Mouse (Mus musculus) forelimb bud, embryonic 11.5 days (tissue): ENCODE measurements around the gene Heatr5b.

Source experiments
- DNase-seq: peaks from one replicate; pipeline ENCODE4 v3.0.0-alpha.2; 2012; ENCODE audit warnings: low read depth, low spot score

Heatr5b gene

DNA sequence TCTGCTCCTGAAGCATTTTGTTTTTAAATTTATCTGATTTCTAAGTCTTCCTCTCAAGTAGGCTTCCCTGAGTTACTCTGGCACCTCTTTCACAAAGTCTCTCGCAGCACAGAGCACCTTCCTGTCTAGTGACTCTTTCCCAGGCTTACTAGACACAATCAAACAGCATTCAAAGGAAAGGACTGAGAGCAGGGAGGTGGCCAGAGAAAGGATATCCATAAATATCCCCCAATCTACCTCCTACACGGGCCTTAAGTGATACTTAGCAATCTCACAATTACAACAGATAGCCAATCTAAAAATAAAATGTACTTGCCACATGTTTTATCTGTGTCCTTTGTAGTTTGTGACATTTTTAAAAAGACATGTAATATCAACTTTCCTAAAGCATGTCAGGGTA is 66.2 kb downstream of the Heatr5b start:
- DNase-seq: no peak

DNA sequence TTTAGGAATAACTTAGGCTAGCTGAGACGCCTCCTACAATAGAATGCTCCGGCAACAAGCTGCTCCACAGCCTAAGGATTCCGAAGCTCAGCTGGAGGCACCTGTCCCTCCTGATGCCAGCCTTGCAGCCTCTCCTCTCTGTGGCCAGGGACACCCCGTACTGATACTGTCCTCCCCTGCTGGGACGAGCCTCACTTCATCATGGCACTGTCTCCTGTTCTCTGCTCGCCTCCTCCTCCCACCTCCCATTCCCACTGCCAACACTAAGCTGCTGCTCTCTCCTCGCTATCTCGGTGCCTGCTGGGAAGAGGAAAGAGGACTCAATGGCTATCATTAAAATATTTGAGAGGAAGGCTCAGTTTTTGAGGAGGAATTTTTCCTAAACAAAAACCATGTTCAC is 67.6 kb downstream of the Heatr5b start:
- DNase-seq: no peak

DNA sequence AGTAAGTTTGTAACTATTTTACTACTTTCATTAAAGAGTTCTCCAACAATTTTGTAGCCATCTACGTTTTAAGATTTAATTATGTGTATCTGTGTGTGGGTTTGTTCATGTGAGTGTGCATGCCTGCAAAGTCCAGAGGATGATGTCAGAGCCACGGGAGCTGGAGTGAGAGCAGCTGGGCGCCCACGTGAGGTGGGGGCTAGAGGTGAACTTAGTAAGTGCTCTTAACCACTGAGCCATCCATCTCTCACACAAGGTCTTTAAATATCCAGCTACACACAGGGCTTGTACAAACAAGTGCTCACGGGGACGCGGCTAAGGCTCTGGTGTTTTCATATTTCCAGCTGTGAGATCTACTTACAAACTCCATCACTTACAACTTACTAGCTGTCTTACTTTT is 69.1 kb downstream of the Heatr5b start:
- DNase-seq: no peak

DNA sequence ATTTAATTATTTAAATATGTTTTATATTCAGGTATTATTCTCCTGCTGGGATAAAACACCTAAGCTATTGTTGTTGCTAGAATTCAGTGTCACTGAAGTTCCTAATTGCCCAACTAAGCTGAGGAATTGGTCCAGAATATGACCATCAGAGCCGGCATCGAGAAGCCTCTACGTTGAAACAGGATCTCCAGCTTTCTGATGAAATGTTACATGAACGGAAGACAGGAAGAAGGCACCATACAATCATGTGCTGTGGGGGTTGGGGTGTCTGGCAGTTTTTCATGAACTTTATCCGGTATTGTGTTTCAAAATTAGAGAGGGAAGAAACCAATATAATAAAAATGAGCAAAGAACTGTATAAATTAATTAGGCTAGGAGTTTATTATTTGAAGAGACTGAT is 71.9 kb downstream of the Heatr5b start:
- DNase-seq: no peak

DNA sequence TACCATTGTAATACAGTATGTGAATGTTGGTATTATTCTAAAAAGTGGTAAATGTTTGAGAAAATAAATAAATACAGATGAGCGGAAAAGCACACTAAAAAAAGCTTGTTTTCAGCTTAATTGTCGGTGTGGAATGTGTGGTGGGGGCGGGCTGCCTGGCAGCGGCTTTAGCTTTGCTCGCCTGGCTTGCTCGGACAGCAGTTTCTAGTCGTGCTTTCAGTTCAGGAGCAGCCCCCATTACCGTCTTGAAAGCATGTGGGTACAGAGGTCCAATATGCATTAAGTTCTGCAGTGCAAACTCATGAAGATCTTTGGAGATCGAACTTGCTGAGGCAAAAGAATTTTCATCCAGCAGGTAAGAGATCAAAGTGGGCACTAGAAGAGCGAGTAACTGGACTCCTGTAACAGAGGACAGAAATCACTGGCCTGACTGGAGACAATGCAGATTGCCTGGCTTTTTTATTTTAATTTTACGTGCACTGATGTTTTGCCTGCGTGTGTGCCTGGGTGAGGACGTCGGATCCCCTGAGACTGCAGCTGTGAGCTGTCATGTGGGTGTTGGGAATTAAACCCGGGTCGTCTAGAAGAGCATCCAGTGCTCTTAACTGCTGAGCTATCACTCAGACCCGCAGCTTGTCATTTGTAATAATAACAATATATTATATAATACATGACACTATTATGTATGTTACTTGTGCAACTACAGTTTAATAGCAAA is 82.1 kb downstream of the Heatr5b start:
- DNase-seq: no peak

DNA sequence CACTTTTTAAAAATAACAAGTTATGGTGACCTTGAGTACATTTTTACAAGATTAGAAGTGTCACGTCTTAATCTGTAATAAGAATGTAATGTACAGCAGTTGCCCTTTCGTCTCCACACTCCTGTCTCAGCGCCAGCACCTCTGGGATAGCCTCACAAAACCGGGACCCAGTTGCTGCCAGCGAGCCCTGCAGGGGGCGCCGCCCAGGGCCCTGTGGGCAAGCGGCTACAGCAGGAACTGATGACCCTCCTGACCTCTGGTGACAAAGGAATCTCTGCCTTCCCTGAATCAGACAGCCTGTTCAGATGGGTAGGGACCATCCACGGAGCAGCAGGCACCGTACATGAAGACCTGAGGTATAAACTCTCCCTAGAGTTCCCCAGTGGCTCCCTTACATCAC is 83.1 kb downstream of the Heatr5b start:
- no peak for DNase-seq

DNA sequence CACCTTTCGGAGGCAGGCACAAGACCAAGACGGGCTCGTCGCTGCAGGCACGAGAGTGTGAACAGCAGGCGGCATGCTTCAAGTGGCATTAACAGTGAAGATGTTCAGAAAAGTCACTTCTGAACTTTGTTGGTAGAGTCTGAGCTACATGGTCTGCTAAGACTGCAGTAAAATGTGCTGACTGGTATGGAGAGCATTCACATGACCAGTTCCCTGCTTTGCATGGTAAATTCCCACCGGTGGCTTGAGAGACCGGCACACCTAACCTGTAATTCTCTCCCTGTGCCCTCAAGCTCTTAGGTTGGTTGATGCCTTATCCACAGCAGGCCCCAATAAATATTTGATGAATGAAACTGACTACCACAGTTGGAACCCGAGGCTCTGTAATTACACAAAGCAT is 86.7 kb downstream of the Heatr5b start:
- no peak for DNase-seq

DNA sequence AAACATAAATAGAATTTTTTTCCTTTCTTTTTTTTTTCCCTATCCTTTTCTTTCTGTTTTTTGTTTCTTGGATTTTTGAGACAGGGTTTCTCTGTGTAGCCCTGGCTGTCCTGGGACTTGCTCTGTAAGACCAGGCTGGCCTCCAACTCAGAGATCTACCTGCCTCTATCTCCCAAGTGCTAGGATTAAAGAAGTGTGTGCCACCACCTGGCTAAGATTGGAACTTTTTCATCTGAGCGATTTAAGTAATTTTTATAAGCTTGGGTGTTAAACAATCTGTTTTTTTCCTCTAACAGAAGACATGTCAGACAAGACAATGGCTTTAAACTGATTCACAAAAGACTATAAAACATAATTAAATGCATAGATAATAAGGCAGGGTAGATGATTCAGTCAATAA is 96.7 kb downstream of the Heatr5b start:
- DNase-seq: no peak

DNA sequence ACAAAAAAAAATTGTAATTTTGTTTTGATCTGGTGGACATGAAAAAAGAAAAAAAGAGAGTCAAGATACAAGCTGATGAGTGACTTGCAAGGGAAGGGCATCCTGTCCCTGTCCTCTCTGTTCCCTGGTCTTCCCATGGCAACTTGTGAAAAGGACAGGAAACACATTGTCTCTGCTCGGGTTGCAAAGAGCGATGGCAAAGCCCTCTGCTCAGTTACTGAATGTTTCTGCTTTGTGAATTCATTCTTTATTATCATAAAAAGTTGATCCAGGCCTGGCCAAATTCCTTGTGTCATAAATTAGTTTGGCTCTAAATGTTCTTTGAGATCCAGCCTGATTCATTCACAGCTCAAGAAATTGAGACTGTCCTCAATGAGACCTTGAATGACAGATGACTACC is 97.4 kb downstream of the Heatr5b start:
- DNase-seq: no peak

DNA sequence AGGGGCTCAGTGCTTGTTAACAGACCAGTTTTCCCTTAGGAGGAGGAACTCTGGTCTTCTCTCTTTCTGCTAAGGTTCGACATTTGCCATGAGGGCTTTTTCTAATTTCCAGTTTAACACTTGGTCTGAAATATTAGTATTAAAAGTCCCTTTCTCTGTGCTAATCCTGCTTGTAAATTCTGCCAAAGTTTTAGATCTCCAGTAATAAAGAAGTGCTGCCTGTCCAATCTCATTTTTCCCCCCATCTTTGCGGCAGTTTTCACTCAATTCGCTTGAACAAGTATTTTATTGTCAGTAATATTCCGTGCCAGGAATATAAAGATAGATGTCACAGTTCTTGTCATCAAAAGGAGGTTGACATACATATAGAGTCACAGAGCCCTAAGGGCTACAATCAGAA is 98.1 kb downstream of the Heatr5b start, which contains the start of gene Strn:
TSS of gene Strn (minus strand) at position 101 of the 400 bp plus-strand sequence.
- no peak for DNase-seq

DNA sequence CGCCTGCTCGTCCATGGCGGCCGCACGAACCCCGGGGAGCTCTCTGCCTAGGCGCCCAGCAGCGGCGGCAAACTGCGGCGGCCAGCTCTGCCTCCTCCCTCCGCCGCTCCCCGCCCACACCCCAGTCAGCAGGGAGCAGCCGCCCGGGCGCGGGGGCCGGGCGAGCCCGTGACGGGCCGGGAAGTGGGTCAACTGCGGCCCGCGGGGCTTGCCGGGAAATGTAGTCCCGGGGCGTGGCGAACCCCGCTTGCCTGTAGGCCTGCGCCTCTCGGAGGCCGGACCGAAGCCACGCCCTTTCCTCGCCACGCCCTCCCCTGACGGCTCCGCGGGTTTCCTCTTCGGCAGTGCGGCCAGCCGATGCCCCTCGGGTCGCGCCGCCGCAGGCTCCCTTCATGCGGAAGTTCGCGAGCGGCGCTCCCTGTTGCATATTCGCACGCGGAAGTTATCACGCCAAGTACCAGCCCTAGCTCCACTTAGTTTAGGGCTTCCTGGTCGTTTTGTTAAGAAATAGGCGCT is 98.6 kb downstream of the Heatr5b start:
- DNase-seq: peak; percentile 97

DNA sequence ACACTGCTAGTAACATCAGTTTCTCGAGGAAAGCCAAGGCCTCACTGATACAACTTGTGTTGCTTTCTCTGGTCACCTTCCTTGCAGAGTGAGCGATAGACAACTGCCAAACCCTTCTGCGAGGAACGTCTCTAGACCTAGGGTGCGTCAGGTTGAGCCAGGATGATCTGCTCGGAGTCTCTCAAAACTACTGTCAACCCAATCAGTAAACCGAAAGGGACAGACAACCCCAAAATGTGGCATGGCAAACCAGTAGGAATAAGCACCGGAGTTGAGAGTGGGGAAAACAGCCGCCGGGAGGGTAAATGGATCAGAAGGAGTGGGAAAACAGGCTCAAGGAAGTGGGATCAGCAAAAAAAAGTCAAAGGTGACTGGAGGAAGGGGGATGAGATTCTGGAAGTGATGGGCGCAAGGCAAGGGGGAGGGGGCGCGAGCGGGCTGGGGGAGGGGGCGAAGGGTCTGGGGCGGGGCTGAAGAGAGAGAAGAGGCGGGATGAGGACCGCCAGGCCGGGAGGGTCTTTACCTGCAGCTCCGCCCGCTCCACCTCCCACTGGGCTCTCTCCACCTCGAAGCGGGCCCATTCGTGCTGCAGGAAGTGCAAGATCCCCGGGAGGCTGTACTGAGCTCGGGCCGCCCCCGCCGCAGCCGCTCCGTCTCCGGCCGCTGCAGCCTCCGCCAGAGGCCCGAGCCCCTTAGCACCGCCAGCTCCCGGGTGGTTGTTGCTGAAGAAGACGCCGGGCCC is 99.3 kb downstream of the Heatr5b start:
- peak; percentile 43 for DNase-seq

DNA sequence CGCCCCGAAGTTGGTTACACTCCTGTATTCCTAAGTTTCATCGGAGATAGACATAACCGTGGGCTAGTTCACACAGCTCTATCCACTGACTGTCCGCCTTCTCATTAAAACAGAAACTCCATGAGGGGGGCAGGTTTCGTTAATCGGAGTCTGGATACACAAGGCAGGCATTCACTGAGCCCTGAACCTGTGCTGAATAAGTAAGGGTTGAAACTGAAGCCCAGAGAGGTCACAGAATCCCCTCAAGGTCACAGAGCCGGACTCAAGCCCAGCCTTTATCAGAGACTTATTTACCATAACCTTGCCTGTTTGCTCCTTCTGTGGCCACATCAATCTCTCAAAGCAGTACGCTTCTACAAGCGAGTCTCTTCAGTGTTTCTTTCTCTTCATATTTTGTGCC is 100.4 kb downstream of the Heatr5b start:
- no peak for DNase-seq

DNA sequence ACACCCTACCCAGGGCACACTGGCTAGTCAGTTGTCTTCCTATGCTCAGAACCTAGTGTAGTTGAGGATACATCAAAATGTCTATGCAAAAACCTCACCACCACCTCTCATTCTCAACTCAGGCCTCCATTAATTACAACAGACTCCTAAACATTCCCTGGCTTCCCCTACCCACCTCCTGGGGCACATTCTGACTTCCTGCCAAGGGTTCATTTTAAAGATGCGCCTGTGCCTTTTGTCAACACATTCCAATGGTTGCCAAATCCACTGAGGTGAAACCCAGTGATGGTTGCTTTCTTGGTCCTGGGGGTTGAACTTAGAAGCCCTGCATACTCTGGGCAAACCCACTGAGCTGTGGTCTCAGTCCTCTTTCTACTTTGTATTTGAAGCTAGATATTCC is 103.1 kb downstream of the Heatr5b start:
- DNase-seq: no peak

DNA sequence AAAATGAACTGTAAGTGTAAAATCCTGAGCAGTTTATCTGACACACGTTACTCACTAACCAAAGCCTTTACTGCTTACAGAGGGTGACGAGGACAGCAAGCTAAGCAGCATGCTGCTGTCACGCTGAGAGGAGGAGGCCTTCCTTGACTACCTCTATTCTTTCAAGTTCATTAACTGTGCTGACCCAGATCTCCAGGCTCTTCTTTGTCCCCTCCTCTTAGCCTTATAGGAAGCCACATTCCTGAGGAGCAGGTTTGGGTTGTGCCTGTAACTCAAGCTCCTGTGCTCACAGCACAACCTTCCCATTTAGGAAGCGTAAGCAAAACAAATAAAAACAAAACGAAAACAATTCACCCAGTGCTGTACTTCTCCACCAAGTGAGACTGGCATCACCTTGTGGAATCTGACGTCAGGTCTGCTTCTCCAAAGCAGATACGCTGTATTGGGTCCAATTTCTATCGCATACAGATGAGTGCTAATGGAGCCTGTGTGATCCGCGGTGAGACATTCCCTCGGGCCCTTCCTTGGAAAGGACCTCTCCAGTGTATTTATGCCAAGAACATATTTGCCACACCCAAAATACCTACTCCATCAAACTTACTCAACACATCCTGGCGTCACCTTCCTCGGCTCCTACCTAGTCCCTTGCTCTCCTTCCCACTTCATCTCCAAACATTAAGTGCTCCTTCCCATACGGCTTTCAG is 108.3 kb downstream of the Heatr5b start:
- DNase-seq: no peak

DNA sequence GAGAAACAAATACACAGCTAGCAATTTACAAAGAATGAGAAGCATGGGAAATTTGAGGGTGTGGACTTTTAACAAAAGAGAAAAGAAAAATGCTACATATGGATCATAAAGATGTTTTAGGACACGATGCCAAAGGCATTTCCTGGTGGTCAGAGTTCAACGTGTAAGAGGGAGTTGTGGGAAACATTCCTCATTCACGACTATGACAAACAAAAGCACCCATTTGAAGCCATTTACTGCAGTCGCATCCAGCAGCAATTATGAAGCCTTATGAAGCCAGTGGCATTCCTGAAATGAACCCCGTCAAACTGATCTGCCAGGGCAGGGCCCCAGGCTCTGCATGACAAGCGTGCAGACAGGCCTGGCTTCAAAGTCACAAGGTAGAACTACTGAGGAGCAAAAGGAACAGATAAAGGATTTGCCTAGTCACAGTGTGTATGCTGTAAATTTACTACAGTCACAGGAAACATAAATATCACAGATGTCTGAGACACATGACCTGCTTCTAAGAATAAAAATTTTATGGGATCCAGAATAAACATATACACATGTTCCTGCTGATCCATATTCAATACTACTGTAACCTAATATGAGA is 110.6 kb downstream of the Heatr5b start:
- DNase-seq: no peak

DNA sequence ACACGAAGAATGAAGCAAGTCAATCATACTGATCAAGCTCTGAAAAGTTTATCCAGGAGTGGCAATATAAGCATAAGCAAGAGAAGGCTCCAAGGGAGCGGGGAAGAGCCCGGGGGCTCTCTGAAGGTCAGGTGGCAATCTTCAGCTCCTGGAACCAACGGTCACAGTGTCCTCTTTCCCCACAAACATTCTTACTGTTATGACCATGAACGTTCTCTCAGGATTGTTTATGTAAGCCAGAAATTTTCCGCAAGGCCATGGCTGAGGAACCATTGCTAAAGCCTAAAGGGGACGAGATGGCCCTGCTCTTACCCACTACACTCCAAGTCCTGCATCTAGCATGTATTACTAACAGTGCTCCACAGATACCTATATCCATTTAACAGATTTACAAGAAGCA is 113.5 kb downstream of the Heatr5b start:
- DNase-seq: no peak

DNA sequence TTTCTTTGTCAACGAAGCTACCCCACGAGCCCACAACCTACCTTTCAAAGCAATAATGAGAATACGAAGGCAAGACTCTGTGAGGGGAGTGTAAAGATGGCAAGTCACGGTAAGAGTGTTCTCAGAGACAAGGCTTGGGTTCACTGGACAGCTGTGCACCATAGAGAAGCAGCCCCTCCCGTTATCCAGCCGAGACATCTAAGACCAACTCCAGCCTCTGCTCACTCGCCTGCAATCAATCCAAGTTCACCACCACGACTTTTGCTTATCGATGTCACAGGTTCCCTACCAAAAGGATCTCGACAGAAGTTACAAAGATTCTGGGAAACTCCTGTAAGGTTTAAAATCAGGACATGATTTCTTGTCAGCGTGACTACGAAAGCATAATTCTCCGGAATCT is 116.1 kb downstream of the Heatr5b start:
- DNase-seq: no peak

DNA sequence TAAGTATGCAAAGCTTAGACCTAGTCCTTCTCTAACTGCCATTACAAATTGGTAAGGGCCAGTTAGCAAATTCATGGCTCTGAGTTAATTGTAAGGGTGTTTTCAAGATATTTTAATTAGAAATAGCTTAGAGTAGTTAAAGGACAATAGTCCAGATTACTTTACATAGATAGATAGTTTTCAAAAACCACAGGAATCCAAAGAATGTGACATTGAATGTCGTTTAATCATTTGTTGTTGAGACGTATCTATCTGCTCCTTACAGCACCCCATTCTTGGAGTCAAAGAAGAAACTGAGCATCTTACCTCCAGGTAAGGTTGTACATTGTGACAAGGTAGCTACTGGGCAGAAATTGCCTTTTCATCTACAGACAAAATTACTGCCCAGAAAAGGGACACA is 124.9 kb downstream of the Heatr5b start:
- no peak for DNase-seq

DNA sequence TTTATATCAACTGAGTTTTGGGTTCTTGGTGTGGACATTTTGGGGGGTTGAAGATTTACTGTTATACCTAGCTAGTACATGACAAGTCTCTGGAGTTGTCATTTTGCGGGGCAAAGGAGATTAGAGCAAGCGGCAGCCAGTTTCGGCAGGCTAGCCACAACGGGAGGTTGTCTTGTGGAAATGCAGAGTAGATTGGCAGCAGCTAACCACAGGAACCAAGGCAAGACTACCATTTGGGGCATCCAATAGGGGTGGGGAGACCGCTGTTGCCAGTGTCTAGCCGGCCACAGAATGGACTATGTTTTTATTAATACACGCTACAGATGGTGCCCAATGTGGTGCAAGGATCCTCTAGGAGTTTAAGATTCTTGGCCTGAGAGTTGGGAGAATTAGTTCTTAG is 126.7 kb downstream of the Heatr5b start:
- no peak for DNase-seq

DNA sequence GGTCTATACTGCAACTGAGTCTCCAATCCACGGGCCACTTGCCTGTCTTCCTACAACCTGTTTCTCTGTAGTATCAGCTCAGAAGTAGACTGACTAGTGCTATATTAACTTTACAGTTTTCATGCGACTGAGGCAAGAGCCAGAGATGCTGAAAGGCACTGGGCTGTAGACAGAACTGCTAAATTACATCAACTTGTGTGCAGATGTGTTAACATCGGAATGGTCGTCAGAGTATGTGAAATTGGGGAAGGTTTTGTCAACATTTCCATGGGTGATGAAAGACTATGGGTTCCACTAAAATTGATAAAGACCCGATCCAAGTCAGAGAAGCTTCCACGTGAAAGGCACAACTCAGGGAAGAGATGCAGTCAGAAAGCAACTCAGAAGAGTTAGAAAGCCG is 132.2 kb downstream of the Heatr5b start:
- no peak for DNase-seq
